In genomic region chr12:37107713-37108389, GRCm38 (mm10) we compare ENCODE assay signal across 8 mouse cellular contexts. TPM values are rescaled to one million over a fixed set of nuclear protein-coding genes. Genes with fewer than 3 reads are reported as not detected.
DNase-seq lines count a peak whose midpoint lies in the region; ATAC-seq and TF ChIP-seq lines count a peak whose summit lies in the region.

No protein-coding gene starts in this region.

- H3K27me3 ChIP-seq in limb, embryonic 13.5 days: peaks cover 4% of the 10 kb centered on the region; the same call in 1 of the 2 replicates
- H3K27me3 ChIP-seq in stomach, embryonic 14.5 days (ENCODE audit: control insufficient read depth, insufficient read depth, low read length): no peaks in the 10 kb centered on the region

- H3K9ac ChIP-seq in limb, embryonic 13.5 days: peak overlapping the region; percentile 89
- 0 out of 2 replicates have a peak overlapping the region, but pooled peaks have one; percentile 14 for H3K9ac ChIP-seq in stomach, embryonic 14.5 days (replicated peaks; ENCODE audit: low read depth, low read length)

- peak; percentile 55 for ATAC-seq in granulocyte monocyte progenitor cell, adult 5-6 weeks (replicated peaks; ENCODE audit: poor library complexity, severe bottlenecking)
- peak; percentile 46 for ATAC-seq in limb, embryonic 13.5 days (ENCODE audit: low FRiP score, low read depth)
- peak; percentile 68; the same call in 1 of the 2 replicates for ATAC-seq in stomach, embryonic 14.5 days (ENCODE audit: insufficient number of reproducible peaks, insufficient read depth, low FRiP score, low read depth)

- H3K4me3 ChIP-seq in lung, adult 2 months (replicated peaks; ENCODE audit: extremely low read depth, low read depth, low read length): peak overlapping the region; percentile 51
- H3K4me3 ChIP-seq in limb, embryonic 13.5 days: peak overlapping the region; percentile 67
- H3K4me3 ChIP-seq in stomach, embryonic 14.5 days (ENCODE audit: low read depth, low read length): peak overlapping the region; percentile 43

- no peaks in the 10 kb centered on the region; the same call in 1 of the 2 replicates for H3K4me1 ChIP-seq in lung, adult 2 months (ENCODE audit: control insufficient read depth, insufficient read depth, low read length)
- H3K4me1 ChIP-seq in limb, embryonic 13.5 days: peaks cover 20% of the 10 kb centered on the region
- no peaks in the 10 kb centered on the region for H3K4me1 ChIP-seq in stomach, embryonic 14.5 days (ENCODE audit: control insufficient read depth, insufficient read depth, low read length)

- DNase-seq in lung, adult 2 months: peak; percentile 14
- DNase-seq in lung, adult 18-20 months: no peak
- no peak for DNase-seq in right cerebral cortex, postnatal 14 days
- DNase-seq in frontal cortex, postnatal 14 days (ENCODE audit: low spot score in 2 of 2): no peak
- DNase-seq in frontal cortex, postnatal 25 days (ENCODE audit: low spot score in 2 of 2): no peak

- H3K9me3 ChIP-seq in limb, embryonic 13.5 days: no peaks in the 10 kb centered on the region
- H3K9me3 ChIP-seq in stomach, embryonic 14.5 days (ENCODE audit: control insufficient read depth, low read depth, low read length): no peaks in the 10 kb centered on the region

- no peaks in the 10 kb centered on the region for H3K36me3 ChIP-seq in limb, embryonic 13.5 days
- no peaks in the 10 kb centered on the region for H3K36me3 ChIP-seq in stomach, embryonic 14.5 days (ENCODE audit: control insufficient read depth, insufficient read depth, low read length)

- no peak for TF ChIP-seq POLR2A in lung, adult 2 months (IDR thresholded peaks at IDR 0.05; ENCODE audit: borderline replicate concordance, extremely low read depth, low read depth, low read length)

- no peak for TF ChIP-seq CTCF in lung, adult 2 months (IDR thresholded peaks at IDR 0.05; ENCODE audit: insufficient read depth, low read length)

- H3K27ac ChIP-seq in limb, embryonic 13.5 days: peak overlapping the region; percentile 93
- H3K27ac ChIP-seq in stomach, embryonic 14.5 days (ENCODE audit: low read length): no peak overlapping the region

- 29% methylated on average over 20 of the region's 20 CpGs for WGBS in lung, adult 2 months
- WGBS in limb, embryonic 13.5 days: 17% methylated on average over 20 of the region's 20 CpGs
- 26% methylated on average over 20 of the region's 20 CpGs for WGBS in stomach, embryonic 14.5 days

- peak overlapping the region; percentile 84 for H3K4me2 ChIP-seq in limb, embryonic 13.5 days (replicated peaks)
- peak overlapping the region; percentile 81 for H3K4me2 ChIP-seq in stomach, embryonic 14.5 days (replicated peaks; ENCODE audit: low read depth, low read length)

RNA-seq across cellular contexts. Expression of gene Meox2, which starts 0.5 kb away (rescaled TPM):
- polyA plus RNA-seq in lung, adult 2 months (2012; rRNA removed): 12.6 and 15.3 TPM in 2 replicates
- total RNA-seq in granulocyte monocyte progenitor cell, adult 5-6 weeks (2014; fragmentation: Nextera tagmentation): not detected in 2 replicates
- not detected in 2 replicates for total RNA-seq in granulocyte monocyte progenitor cell, adult 5-6 weeks (2017)
- 76.9 and 81.7 TPM in 2 replicates for polyA plus RNA-seq in limb, embryonic 13.5 days (2015; fragmentation: Nextera tagmentation; extraction: Ambion mirVana)
- 7.9 and 11.4 TPM in 2 replicates for polyA plus RNA-seq in stomach, embryonic 14.5 days (2014; fragmentation: Nextera tagmentation; extraction: Ambion mirVana)
